Mouse (Mus musculus) megakaryocyte, embryonic 14.5 days (primary cell): ENCODE measurements around the gene Cluh.

ENCODE experiments used
- FLI1 ChIP-seq: IDR thresholded peaks from 2 replicates; pipeline ENCODE4 v1.6.1; 2012; ENCODE audit warnings: low read length, inconsistent platforms, mixed read lengths
- GATA1 ChIP-seq: IDR thresholded peaks from 3 replicates; pipeline ENCODE4 v1.6.1; 2012; ENCODE audit warnings: mixed read lengths, low read length, inconsistent platforms, borderline replicate concordance

- TF ChIP-seq GATA1, result no peak
- no peak for TF ChIP-seq FLI1
Observed at GRCm38 (mm10) chr11:74699505-74699904, 50.2 kb downstream of the Cluh start.
